Mouse (Mus musculus) embryonic stem cell, embryonic (primary cell): ENCODE data around the gene Prdx1.

ENCODE experiments used
- CTCF ChIA-PET, 4 experiments: fragments of 300-600 bp in 2 of 4; fragments of 350-600 bp in 2 of 4; sonication (Branson Sonifier 250); formaldehyde crosslinking; loops; one replicate each; lab custom pipeline; 2022; ENCODE audit warnings: inconsistent platforms in 2 of 4; lab: Charles Lee
- POLR2A ChIA-PET, 4 experiments: fragments of 300-600 bp in 2 of 4; fragments of 350-600 bp in 2 of 4; sonication (Branson Sonifier 250); formaldehyde crosslinking; loops; one replicate each; lab custom pipeline; 2022; ENCODE audit warnings: antibody characterized with exemption in 4 of 4, inconsistent platforms in 1 of 4; lab: Charles Lee

Prdx1 gene

DNA sequence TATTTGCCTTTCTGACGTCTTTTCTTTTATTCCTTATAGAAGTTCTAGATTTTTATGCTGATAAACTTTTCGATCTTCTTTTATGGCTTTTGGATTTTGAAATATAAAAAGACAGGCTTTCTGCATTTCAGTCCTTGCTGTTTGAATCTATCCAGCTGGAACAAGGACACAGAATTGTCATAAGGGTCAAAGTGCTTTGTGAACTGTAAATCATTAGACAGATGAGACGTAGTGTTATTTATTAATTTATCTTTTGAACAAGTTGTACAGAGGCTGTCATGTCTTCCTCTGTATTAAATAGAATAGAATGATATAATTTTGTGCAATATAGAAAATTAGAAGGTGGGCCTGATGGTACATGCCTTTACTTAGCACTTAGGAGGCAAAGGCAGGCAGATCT lies 42.1 kb downstream of the Prdx1 start:
- POLR2A ChIA-PET: interaction anchor here in 2 of 4 experiments (2.4 to 2.8 kb wide), 4 partner anchors 8 to 22 kb away, joined by 10 to 25 read pairs (median 17); partner anchors contain the start of genes Ccdc163 (in 1 of the 2) and Mmachc (in 1 of the 2)

DNA sequence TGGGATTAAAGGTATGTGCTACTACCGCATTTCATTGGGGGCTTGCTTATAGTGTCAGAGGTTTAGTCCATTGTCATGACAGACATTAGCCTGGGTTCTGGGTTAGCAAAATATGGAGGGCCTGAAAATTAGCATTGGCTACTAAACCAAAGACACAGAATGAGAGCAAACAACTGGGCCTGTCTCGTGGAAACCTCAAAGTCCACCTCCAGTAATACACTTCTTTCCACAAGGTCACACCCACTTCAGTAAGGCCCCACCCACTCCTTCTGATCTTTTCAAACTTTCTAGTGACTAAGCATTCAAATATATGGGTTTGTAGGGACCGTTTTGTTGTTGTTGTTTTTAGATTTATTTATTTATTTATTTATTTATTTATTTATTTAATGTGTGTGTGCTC lies 44.2 kb downstream of the Prdx1 start:
- POLR2A ChIA-PET: interaction anchor here (0.8 to 6.6 kb wide), 12 partner anchors 9 to 44 kb away, joined by 3 to 96 read pairs (median 14); partner anchors contain the start of genes Tesk2 (in 4 of the 4), Ccdc163 (in 1 of the 4), Mmachc (in 1 of the 4) and Prdx1 (in 1 of the 4)
- CTCF ChIA-PET: interaction anchor here in 2 of 4 experiments (0.6 to 3.9 kb wide), 4 partner anchors 10 to 446 kb away, joined by 3 to 22 read pairs (median 3); partner anchors contain the start of gene Tesk2 (in 1 of the 2)

More for the DNA sequence above, 42.1 kb downstream of the Prdx1 start:
- CTCF ChIA-PET: interaction anchor here in 1 of 4 experiments (2.9 kb wide), 1 partner anchor 61 kb away, joined by 8 read pairs; no protein-coding TSS in a partner anchor

DNA sequence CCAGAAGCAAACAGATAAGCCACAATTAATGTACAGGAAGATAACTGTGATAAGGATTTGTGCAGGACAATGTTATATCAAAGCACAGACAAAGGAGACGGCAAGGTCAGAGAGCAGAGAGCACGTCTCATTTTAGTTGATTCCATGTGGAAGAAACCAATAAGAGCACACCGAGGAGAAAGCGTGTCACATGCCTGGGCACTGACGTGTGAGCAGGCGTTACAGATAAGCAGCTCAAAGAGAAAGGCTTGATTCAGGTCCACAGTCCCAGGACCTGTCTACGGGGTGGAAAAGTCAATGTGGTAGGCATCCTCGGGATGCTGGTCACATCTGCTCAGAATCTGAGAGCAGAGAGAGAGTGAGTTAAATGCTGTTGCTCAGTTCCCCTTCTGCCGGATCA lies 45.7 kb downstream of the Prdx1 start:
- POLR2A ChIA-PET: interaction anchor here in 3 of 4 experiments (0.6 to 6.6 kb wide), 47 partner anchors 9 to 460 kb away, joined by 3 to 96 read pairs (median 4); partner anchors contain the start of genes Ccdc163 (in 3 of the 3), Mmachc (in 3 of the 3), Tesk2 (in 3 of the 3) and Prdx1 (in 2 of the 3)

DNA sequence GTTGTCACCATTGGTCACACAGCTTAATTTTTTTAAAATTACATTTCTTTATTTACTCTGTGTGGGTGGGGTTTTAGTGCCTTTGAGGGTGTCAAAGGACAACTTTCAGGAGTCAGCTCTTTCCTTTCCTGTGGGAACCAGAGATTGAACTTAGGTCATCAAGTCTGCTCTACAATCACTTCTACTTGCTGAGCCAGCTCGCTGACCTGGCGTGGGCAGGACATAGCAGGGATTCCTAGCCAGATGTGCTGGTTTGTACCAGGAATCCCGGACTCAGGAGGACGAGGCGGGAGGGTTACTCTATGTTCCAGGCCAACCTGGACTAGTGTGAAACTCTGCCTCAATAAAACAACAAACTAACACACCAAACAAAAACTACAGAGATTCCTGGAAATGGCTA lies 47.0 kb downstream of the Prdx1 start:
- ChIA-PET POLR2A (interaction anchor here (0.6 to 6.6 kb wide), 43 partner anchors 9 to 401 kb away, joined by 3 to 96 read pairs (median 4); partner anchors contain the start of genes Ccdc163 (in 3 of the 4), Mmachc (in 3 of the 4), Tesk2 (in 3 of the 4) and Mutyh (in 1 of the 4)), CTCF (interaction anchor here (0.6 to 3.9 kb wide), 8 partner anchors 13 to 1155 kb away, joined by 3 to 22 read pairs (median 3); partner anchors contain the start of genes Atp6v0b (in 1 of the 4) and Tesk2 (in 1 of the 4))

More for the DNA sequence above, 45.7 kb downstream of the Prdx1 start:
- CTCF ChIA-PET: interaction anchor here in 3 of 4 experiments (1.3 to 3.9 kb wide), 6 partner anchors 11 to 69 kb away, joined by 3 to 22 read pairs (median 4); partner anchors contain the start of gene Tesk2 (in 1 of the 3)

DNA sequence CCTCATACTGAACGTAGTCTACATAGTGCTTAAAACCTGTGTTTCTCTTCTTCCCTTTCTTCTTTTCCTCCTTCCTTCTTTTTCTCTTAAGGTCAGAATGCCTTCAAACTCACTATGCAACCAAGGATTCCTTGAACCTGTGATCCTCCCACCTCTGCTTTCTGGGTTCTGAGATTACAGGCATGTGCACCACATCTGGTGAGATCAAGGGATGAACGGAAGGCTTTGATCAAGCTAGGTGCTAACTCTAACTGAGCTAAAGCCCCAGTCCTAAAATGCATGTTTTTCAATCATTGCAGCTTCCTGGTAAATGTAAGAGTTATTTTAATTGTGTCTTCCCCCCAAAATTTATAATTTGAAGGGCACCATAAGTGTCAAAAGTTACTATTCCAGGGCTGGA lies 49.7 kb downstream of the Prdx1 start:
- POLR2A ChIA-PET: interaction anchor here in 3 of 4 experiments (0.7 to 6.6 kb wide), 15 partner anchors 9 to 51 kb away, joined by 3 to 96 read pairs (median 5); partner anchors contain the start of genes Ccdc163 (in 2 of the 3), Mmachc (in 2 of the 3) and Tesk2 (in 2 of the 3)
- CTCF ChIA-PET: interaction anchor here in 2 of 4 experiments (0.7 to 2.0 kb wide), 4 partner anchors 26 to 82 kb away, joined by 3 to 5 read pairs (median 4); partner anchors contain the start of genes Ccdc163 (in 1 of the 2) and Mmachc (in 1 of the 2)

DNA sequence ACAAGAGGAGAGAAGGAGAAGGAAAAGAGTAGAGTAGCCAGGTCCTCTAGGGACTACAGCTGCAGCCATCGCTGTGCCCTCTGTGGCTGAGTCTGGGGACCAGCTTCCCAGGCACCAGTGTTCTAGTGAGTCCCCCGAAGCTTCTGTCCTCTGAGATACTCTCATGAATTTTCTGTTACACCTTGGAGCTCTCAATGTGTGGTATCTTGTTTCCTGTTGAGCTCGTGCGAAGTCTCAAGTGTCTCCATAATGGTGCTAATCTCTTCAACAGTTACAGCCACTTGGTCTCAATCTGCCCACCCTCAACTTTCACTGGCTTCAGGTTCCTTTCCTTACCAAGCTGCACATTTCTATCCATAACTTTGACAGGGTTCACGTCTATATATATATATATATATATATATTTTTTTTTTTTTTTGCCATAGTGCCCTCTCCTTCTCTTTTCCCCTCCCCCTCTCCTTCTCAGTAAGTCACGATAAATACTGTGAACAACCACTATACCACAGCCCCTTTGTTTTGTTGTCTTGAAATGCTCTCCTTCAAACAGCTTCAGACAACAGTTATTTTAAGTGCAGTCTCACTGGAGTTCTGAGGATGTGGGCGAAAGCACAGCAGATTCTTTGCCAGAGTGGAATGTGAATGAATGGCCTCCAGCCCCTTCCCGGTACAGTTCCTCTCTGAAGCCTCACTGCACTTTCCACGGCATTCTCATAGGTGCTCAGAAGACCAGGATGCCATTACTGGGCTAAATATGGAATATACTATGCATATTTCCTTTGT lies 53.8 kb downstream of the Prdx1 start:
- ChIA-PET POLR2A (interaction anchor here (0.7 to 5.3 kb wide), 18 partner anchors 9 to 1405 kb away, joined by 3 to 50 read pairs (median 4); partner anchors contain the start of genes Tesk2 (in 3 of the 4), Ccdc163 (in 1 of the 4), Mmachc (in 1 of the 4) and Mutyh (in 1 of the 4)), CTCF (interaction anchor here in 3 of 4 experiments (0.7 to 1.2 kb wide), 3 partner anchors 14 to 526 kb away, joined by 3 to 6 read pairs (median 4); no protein-coding TSS in a partner anchor)

DNA sequence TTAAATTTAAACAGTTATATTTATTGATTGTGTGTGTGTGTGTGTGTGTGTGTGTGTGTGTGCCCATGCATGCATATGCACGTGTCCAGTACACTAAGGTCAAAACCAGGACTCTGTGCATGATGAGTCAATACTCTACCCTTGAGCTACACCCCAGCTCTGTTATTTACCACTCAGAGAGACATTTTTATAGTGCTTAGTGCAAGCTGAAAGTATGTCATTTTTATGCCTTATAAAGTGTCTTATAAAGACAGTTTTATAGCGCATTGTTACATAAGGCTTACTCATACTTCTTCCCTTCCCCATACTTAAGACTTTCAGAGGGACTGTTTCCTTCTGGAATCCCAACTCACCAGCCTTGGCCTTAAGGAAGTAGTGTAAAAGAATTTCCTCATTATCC lies 64.4 kb downstream of the Prdx1 start:
- CTCF ChIA-PET: no interaction called here
- POLR2A ChIA-PET: interaction anchor here in 3 of 4 experiments (0.7 to 5.1 kb wide), 19 partner anchors 10 to 64 kb away, joined by 3 to 26 read pairs (median 4); partner anchors contain the start of genes Prdx1 (in 2 of the 3), Tesk2 (in 2 of the 3), Ccdc163 (in 1 of the 3) and Mmachc (in 1 of the 3)
